Mouse (Mus musculus): ENCODE results near the gene Mcfd2. TPM values are rescaled to one million over a fixed set of nuclear protein-coding genes. Genes with fewer than 3 reads are reported as not detected.

Mcfd2 gene
- polyA plus RNA-seq, 1 experiment from 2014 or later: 94.4 TPM

- H3K9me3 ChIP-seq (replicated peaks; ENCODE audit: control insufficient read depth, low read length): peaks cover 5% of the 10 kb centered on the region; the same call in 1 of the 2 replicates
- no peaks in the 10 kb centered on the region for H3K36me3 ChIP-seq (ENCODE audit: control insufficient read depth, insufficient read depth)
- H3K9ac ChIP-seq (ENCODE audit: low read length): no peak overlapping the region
- no peaks in the 10 kb centered on the region for H3K27me3 ChIP-seq (ENCODE audit: control insufficient read depth, insufficient read depth, low read length)
- H3K27ac ChIP-seq (ENCODE audit: low read length): no peak overlapping the region
- no peak overlapping the region for H3K4me3 ChIP-seq (ENCODE audit: low read length)
- peaks cover 7% of the 10 kb centered on the region for H3K4me1 ChIP-seq (ENCODE audit: control insufficient read depth, insufficient read depth, low read length)
- no peak for ATAC-seq (replicated peaks; ENCODE audit: extremely low read depth, insufficient read depth, low FRiP score)
- 89% methylated on average over 6 of the region's 6 CpGs for whole genome bisulfite sequencing
- H3K4me2 ChIP-seq (ENCODE audit: low read depth, low read length): no peak overlapping the region
Observed at GRCm38 (mm10) chr17:87235019-87235418, 30.7 kb downstream of the Mcfd2 start.

- 49% methylated on average over 4 of the region's 4 CpGs for WGBS
- Histone ChIP-seq H3K27me3 (ENCODE audit: control insufficient read depth, insufficient read depth, low read length) (no peaks in the 10 kb centered on the region), H3K9ac (ENCODE audit: low read length) (no peak overlapping the region), H3K4me3 (ENCODE audit: low read length) (no peak overlapping the region), H3K4me1 (ENCODE audit: control insufficient read depth, insufficient read depth, low read length) (0 out of 2 replicates have a peak, but pooled peaks cover 2% of the 10 kb centered on the region), H3K9me3 (replicated peaks; ENCODE audit: control insufficient read depth, low read length) (peaks cover 4% of the 10 kb centered on the region; the same call in 1 of the 2 replicates), H3K36me3 (ENCODE audit: control insufficient read depth, insufficient read depth) (no peaks in the 10 kb centered on the region), H3K4me2 (ENCODE audit: low read depth, low read length) (no peak overlapping the region), H3K27ac (ENCODE audit: low read length) (no peak overlapping the region)
- no peak for ATAC-seq (replicated peaks; ENCODE audit: extremely low read depth, insufficient read depth, low FRiP score)
Observed at GRCm38 (mm10) chr17:87227878-87228277, 37.9 kb downstream of the Mcfd2 start.

GRCm38 (mm10) chr17:87226079-87226640 lies 39.6 kb downstream of the Mcfd2 start:
- peak; percentile 14; the same call in 1 of the 2 replicates for ATAC-seq (replicated peaks; ENCODE audit: extremely low read depth, insufficient read depth, low FRiP score)

GRCm38 (mm10) chr17:87225384-87225783 lies 40.4 kb downstream of the Mcfd2 start:
- no peak for ATAC-seq (replicated peaks; ENCODE audit: extremely low read depth, insufficient read depth, low FRiP score)
- Histone ChIP-seq H3K27me3 (ENCODE audit: control insufficient read depth, insufficient read depth, low read length) (no peaks in the 10 kb centered on the region), H3K27ac (ENCODE audit: low read length) (no peak overlapping the region), H3K4me2 (ENCODE audit: low read depth, low read length) (no peak overlapping the region), H3K4me3 (ENCODE audit: low read length) (no peak overlapping the region), H3K9me3 (replicated peaks; ENCODE audit: control insufficient read depth, low read length) (no peaks in the 10 kb centered on the region), H3K4me1 (ENCODE audit: control insufficient read depth, insufficient read depth, low read length) (0 out of 2 replicates have a peak, but pooled peaks cover 2% of the 10 kb centered on the region), H3K36me3 (ENCODE audit: control insufficient read depth, insufficient read depth) (no peaks in the 10 kb centered on the region), H3K9ac (ENCODE audit: low read length) (no peak overlapping the region)
- WGBS: 91% methylated on average over 9 of the region's 9 CpGs

More at GRCm38 (mm10) chr17:87226079-87226640, 39.6 kb downstream of the Mcfd2 start:
- Histone ChIP-seq H3K9ac (ENCODE audit: low read length) (no peak overlapping the region), H3K9me3 (replicated peaks; ENCODE audit: control insufficient read depth, low read length) (no peaks in the 10 kb centered on the region), H3K4me1 (ENCODE audit: control insufficient read depth, insufficient read depth, low read length) (0 out of 2 replicates have a peak, but pooled peaks cover 2% of the 10 kb centered on the region), H3K27me3 (ENCODE audit: control insufficient read depth, insufficient read depth, low read length) (no peaks in the 10 kb centered on the region), H3K4me3 (ENCODE audit: low read length) (no peak overlapping the region), H3K36me3 (ENCODE audit: control insufficient read depth, insufficient read depth) (no peaks in the 10 kb centered on the region), H3K27ac (ENCODE audit: low read length) (no peak overlapping the region), H3K4me2 (ENCODE audit: low read depth, low read length) (no peak overlapping the region)
- WGBS: 41% methylated on average over 10 of the region's 10 CpGs

- 64% methylated on average over 2 of the region's 2 CpGs for WGBS
- Histone ChIP-seq H3K36me3 (ENCODE audit: control insufficient read depth, insufficient read depth) (no peaks in the 10 kb centered on the region), H3K9me3 (replicated peaks; ENCODE audit: control insufficient read depth, low read length) (no peaks in the 10 kb centered on the region), H3K4me3 (ENCODE audit: low read length) (no peak overlapping the region), H3K4me1 (ENCODE audit: control insufficient read depth, insufficient read depth, low read length) (0 out of 2 replicates have a peak, but pooled peaks cover 2% of the 10 kb centered on the region), H3K4me2 (ENCODE audit: low read depth, low read length) (no peak overlapping the region), H3K27me3 (ENCODE audit: control insufficient read depth, insufficient read depth, low read length) (no peaks in the 10 kb centered on the region), H3K27ac (ENCODE audit: low read length) (no peak overlapping the region), H3K9ac (ENCODE audit: low read length) (no peak overlapping the region)
- no peak for ATAC-seq (replicated peaks; ENCODE audit: extremely low read depth, insufficient read depth, low FRiP score)
Observed at GRCm38 (mm10) chr17:87224461-87224860, 41.3 kb downstream of the Mcfd2 start.

- no peaks in the 10 kb centered on the region for H3K4me1 ChIP-seq (ENCODE audit: control insufficient read depth, insufficient read depth, low read length)
- H3K4me3 ChIP-seq (ENCODE audit: low read length): no peak overlapping the region
- no peak for ATAC-seq (replicated peaks; ENCODE audit: extremely low read depth, insufficient read depth, low FRiP score)
- no peak overlapping the region for H3K4me2 ChIP-seq (ENCODE audit: low read depth, low read length)
- H3K27ac ChIP-seq (ENCODE audit: low read length): no peak overlapping the region
- H3K9me3 ChIP-seq (replicated peaks; ENCODE audit: control insufficient read depth, low read length): no peaks in the 10 kb centered on the region
- H3K27me3 ChIP-seq (ENCODE audit: control insufficient read depth, insufficient read depth, low read length): no peaks in the 10 kb centered on the region; the same call in 1 of the 2 replicates
- no peaks in the 10 kb centered on the region for H3K36me3 ChIP-seq (ENCODE audit: control insufficient read depth, insufficient read depth)
- 75% methylated on average over 9 of the region's 9 CpGs for WGBS
- no peak overlapping the region for H3K9ac ChIP-seq (ENCODE audit: low read length)
Observed at GRCm38 (mm10) chr17:87219456-87219855, 46.3 kb downstream of the Mcfd2 start.

- no peak for ATAC-seq (replicated peaks; ENCODE audit: extremely low read depth, insufficient read depth, low FRiP score)
- Histone ChIP-seq H3K4me2 (ENCODE audit: low read depth, low read length) (no peak overlapping the region), H3K36me3 (ENCODE audit: control insufficient read depth, insufficient read depth) (no peaks in the 10 kb centered on the region), H3K4me3 (ENCODE audit: low read length) (no peak overlapping the region), H3K9me3 (replicated peaks; ENCODE audit: control insufficient read depth, low read length) (no peaks in the 10 kb centered on the region), H3K4me1 (ENCODE audit: control insufficient read depth, insufficient read depth, low read length) (no peaks in the 10 kb centered on the region), H3K27ac (ENCODE audit: low read length) (no peak overlapping the region), H3K9ac (ENCODE audit: low read length) (no peak overlapping the region), H3K27me3 (ENCODE audit: control insufficient read depth, insufficient read depth, low read length) (no peaks in the 10 kb centered on the region; the same call in 1 of the 2 replicates)
- 82% methylated on average over 7 of the region's 7 CpGs for WGBS
Observed at GRCm38 (mm10) chr17:87214523-87214922, 51.2 kb downstream of the Mcfd2 start.

GRCm38 (mm10) chr17:87210525-87210924 lies 55.2 kb downstream of the Mcfd2 start:
- H3K9ac ChIP-seq (ENCODE audit: low read length): no peak overlapping the region
- H3K9me3 ChIP-seq (replicated peaks; ENCODE audit: control insufficient read depth, low read length): no peaks in the 10 kb centered on the region
- no peak overlapping the region for H3K4me2 ChIP-seq (ENCODE audit: low read depth, low read length)
- no peak for ATAC-seq (replicated peaks; ENCODE audit: extremely low read depth, insufficient read depth, low FRiP score)
- no peaks in the 10 kb centered on the region for H3K27me3 ChIP-seq (ENCODE audit: control insufficient read depth, insufficient read depth, low read length)
- WGBS: 76% methylated on average over 2 of the region's 2 CpGs
- H3K4me3 ChIP-seq (ENCODE audit: low read length): no peak overlapping the region
- H3K36me3 ChIP-seq (ENCODE audit: control insufficient read depth, insufficient read depth): no peaks in the 10 kb centered on the region
- H3K4me1 ChIP-seq (ENCODE audit: control insufficient read depth, insufficient read depth, low read length): no peaks in the 10 kb centered on the region; the same call in 1 of the 2 replicates
- no peak overlapping the region for H3K27ac ChIP-seq (ENCODE audit: low read length)

- Histone ChIP-seq H3K4me3 (ENCODE audit: low read length) (no peak overlapping the region), H3K9me3 (replicated peaks; ENCODE audit: control insufficient read depth, low read length) (no peaks in the 10 kb centered on the region), H3K27ac (ENCODE audit: low read length) (no peak overlapping the region), H3K27me3 (ENCODE audit: control insufficient read depth, insufficient read depth, low read length) (no peaks in the 10 kb centered on the region), H3K9ac (ENCODE audit: low read length) (no peak overlapping the region), H3K4me1 (ENCODE audit: control insufficient read depth, insufficient read depth, low read length) (peaks cover 13% of the 10 kb centered on the region), H3K4me2 (ENCODE audit: low read depth, low read length) (no peak overlapping the region), H3K36me3 (ENCODE audit: control insufficient read depth, insufficient read depth) (no peaks in the 10 kb centered on the region)
- WGBS: 64% methylated on average over 2 of the region's 2 CpGs
- no peak for ATAC-seq (replicated peaks; ENCODE audit: extremely low read depth, insufficient read depth, low FRiP score)
Observed at GRCm38 (mm10) chr17:87206885-87207284, 58.9 kb downstream of the Mcfd2 start.

Data from heart, embryonic 16.5 days (tissue).